Comparison of ENCODE assay signal across 7 mouse cellular contexts in the genomic region with DNA sequence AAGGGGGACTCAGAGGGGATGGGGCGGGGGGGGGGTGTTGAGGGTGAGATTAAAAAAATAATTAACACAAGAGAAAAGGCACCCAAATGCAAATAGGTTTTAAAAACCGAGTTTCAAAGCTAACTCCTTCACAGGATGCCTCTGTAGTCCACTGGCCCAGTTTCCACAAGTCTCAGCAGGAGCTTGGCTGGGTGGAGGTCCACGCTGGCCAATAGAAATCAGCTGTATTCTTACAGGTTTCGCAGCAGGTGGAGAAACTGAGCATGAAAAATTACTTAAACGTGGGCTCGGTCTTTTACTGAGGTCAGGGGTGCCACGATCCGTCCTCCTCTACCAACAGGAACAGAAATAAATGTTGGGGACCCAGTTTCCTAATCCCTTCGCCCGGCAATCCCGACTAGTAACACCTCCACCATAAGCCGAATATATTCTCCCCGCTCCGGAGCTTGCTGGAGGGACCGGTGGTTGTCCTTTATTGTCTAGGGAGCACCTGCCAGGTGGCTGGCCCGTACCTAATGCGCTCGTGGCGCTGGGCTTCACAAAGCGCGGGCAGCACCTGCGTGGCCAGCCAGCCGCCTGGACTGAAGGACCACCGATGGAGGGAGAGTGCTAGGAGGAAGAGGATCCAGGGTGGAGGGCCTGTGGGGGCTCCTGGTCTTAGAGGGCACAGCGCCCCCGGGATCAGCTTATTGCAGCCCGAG. TPM values are rescaled to one million over a fixed set of nuclear protein-coding genes. Genes with fewer than 3 reads are reported as not detected.
A peak's percentile ranks its signal among the peaks of the same experiment; 100 is the strongest.
DNase-seq lines count a peak whose midpoint lies in the region; ATAC-seq and TF ChIP-seq lines count a peak whose summit lies in the region.

No protein-coding gene starts in this region.

- H3K9ac ChIP-seq in hindbrain, postnatal 0 days (replicated peaks; ENCODE audit: low read length) = peak overlapping the region; percentile 71
- H3K9ac ChIP-seq in neural tube, embryonic 12.5 days = peak overlapping the region; percentile 83

- H3K27me3 ChIP-seq in hindbrain, postnatal 0 days (ENCODE audit: insufficient read depth, low read length) = no peaks in the 10 kb centered on the region
- no peaks in the 10 kb centered on the region for H3K27me3 ChIP-seq in neural tube, embryonic 12.5 days (replicated peaks)

- H3K4me3 ChIP-seq in lung, adult 2 months (replicated peaks; ENCODE audit: extremely low read depth, low read depth, low read length) = peak overlapping the region; percentile 51
- peak overlapping the region; percentile 38; the same call in 1 of the 2 replicates for H3K4me3 ChIP-seq in embryonic fibroblast, embryonic 13.5 days (ENCODE audit: insufficient read depth, low read length)
- peak overlapping the region; percentile 78 for H3K4me3 ChIP-seq in hindbrain, postnatal 0 days (ENCODE audit: low read length)
- peak overlapping the region; percentile 70 for H3K4me3 ChIP-seq in neural tube, embryonic 12.5 days

- no peak for TF ChIP-seq CTCF in lung, adult 2 months (IDR thresholded peaks at IDR 0.05; ENCODE audit: insufficient read depth, low read length)
- no peak for TF ChIP-seq CTCF in embryonic fibroblast, embryonic 13.5 days (IDR thresholded peaks at IDR 0.05; ENCODE audit: borderline replicate concordance, insufficient read depth, low read length)
- no peak for TF ChIP-seq CTCF in hindbrain, postnatal 0 days (IDR thresholded peaks at IDR 0.05; ENCODE audit: low read depth)

- WGBS in lung, adult 2 months = 9% methylated on average over 27 of the region's 27 CpGs
- 4% methylated on average over 27 of the region's 27 CpGs for WGBS in hindbrain, postnatal 0 days
- WGBS in neural tube, embryonic 12.5 days = 3% methylated on average over 27 of the region's 27 CpGs

- H3K4me2 ChIP-seq in hindbrain, postnatal 0 days (ENCODE audit: low read depth, low read length) = peak overlapping the region; percentile 98
- peak overlapping the region; percentile 96 for H3K4me2 ChIP-seq in neural tube, embryonic 12.5 days (replicated peaks)

- TF ChIP-seq POLR2A in lung, adult 2 months (IDR thresholded peaks at IDR 0.05; ENCODE audit: borderline replicate concordance, extremely low read depth, low read depth, low read length) = no peak
- no peak for TF ChIP-seq POLR2A in embryonic fibroblast, embryonic 13.5 days (IDR thresholded peaks at IDR 0.05; ENCODE audit: low read depth, low read length)

- no peaks in the 10 kb centered on the region for H3K36me3 ChIP-seq in hindbrain, postnatal 0 days (ENCODE audit: insufficient read depth, low read length)
- no peaks in the 10 kb centered on the region for H3K36me3 ChIP-seq in neural tube, embryonic 12.5 days

- no peak for ATAC-seq in hindbrain, postnatal 0 days
- no peak for ATAC-seq in neural tube, embryonic 12.5 days (ENCODE audit: low FRiP score, low read depth)

- no peaks in the 10 kb centered on the region for H3K9me3 ChIP-seq in hindbrain, postnatal 0 days (ENCODE audit: low read length)
- no peaks in the 10 kb centered on the region for H3K9me3 ChIP-seq in neural tube, embryonic 12.5 days

- no peaks in the 10 kb centered on the region; the same call in 1 of the 2 replicates for H3K4me1 ChIP-seq in lung, adult 2 months (ENCODE audit: control insufficient read depth, insufficient read depth, low read length)
- H3K4me1 ChIP-seq in embryonic fibroblast, embryonic 13.5 days (ENCODE audit: control insufficient read depth, insufficient read depth, low read length) = no peaks in the 10 kb centered on the region
- peaks cover 8% of the 10 kb centered on the region; the same call in 1 of the 2 replicates for H3K4me1 ChIP-seq in hindbrain, postnatal 0 days (ENCODE audit: insufficient read depth, low read length)
- peaks cover 15% of the 10 kb centered on the region for H3K4me1 ChIP-seq in neural tube, embryonic 12.5 days

- H3K27ac ChIP-seq in embryonic fibroblast, embryonic 13.5 days (ENCODE audit: insufficient read depth, low read length) = no peak overlapping the region
- peak overlapping the region; percentile 76 for H3K27ac ChIP-seq in hindbrain, postnatal 0 days
- H3K27ac ChIP-seq in neural tube, embryonic 12.5 days = 0 out of 2 replicates have a peak overlapping the region, but pooled peaks have one; percentile 17

- DNase-seq in lung, adult 2 months = no peak
- no peak for DNase-seq in lung, postnatal 4 days
- peak; percentile 45 for DNase-seq in hindbrain, postnatal 0 days (ENCODE audit: low spot score)
- no peak for DNase-seq in layer of hippocampus, postnatal 14 days (ENCODE audit: low spot score in 2 of 2)
- no peak for DNase-seq in gastrocnemius, postnatal 10 days

RNA-seq across cellular contexts. Expression of a gene that starts 0.4 kb away (rescaled TPM):
- polyA plus RNA-seq in lung, adult 2 months (2012; rRNA removed) = 98.8 and 99.3 TPM in 2 replicates
- polyA plus RNA-seq in embryonic fibroblast, embryonic 13.5 days (2011; ENCODE audit: insufficient read length, low read depth, missing spikeins) = 0.37 TPM in 1 of 2 replicates, not detected in the other
- total RNA-seq in hindbrain, postnatal 0 days (2014; rRNA removed) = 48.0 and 58.1 TPM in 2 replicates
- 31.2 and 31.8 TPM in 2 replicates for polyA plus RNA-seq in hindbrain, postnatal 0 days (2015; fragmentation: Nextera tagmentation; extraction: Ambion mirVana)
- polyA plus RNA-seq in neural tube, embryonic 12.5 days (2016; fragmentation: Nextera tagmentation; extraction: Ambion mirVana) = 32.1 and 34.3 TPM in 2 replicates
- total RNA-seq in layer of hippocampus, postnatal 14 days (2021) = 10 to 100 TPM; 75.9 to 81.3 TPM
- 1 to 10 TPM; 7.3 to 7.7 TPM for total RNA-seq in gastrocnemius, postnatal 10 days (2021)

Comparison
In these comparisons a context has a peak if more than half of its experiments do, and no peak if none do; other contexts are left out.
1. RNA of a gene that starts 0.4 kb away (polyA plus RNA-seq): 98.8 to 99.3 TPM in lung, adult 2 months, 32.1 to 34.3 TPM in neural tube, embryonic 12.5 days and 31.2 to 31.8 TPM in hindbrain, postnatal 0 days; 0.37 TPM in embryonic fibroblast, embryonic 13.5 days; every median in the first group is over 10 times any median in the second.
2. Peak in every context shown above with its lines, with median percentiles within 50 percentile points of each other: H3K4me3 ChIP-seq.